Mouse (Mus musculus): ENCODE measurements at regions not wholly inside any gene's neighbourhood (a gene's known extent, or its start where the extent isn't known, plus 50 kb on each side); places are given as distances from the start of the nearest gene placed in this dataset.

GRCm38 (mm10) chr3:70384235-70384634, 376.8 kb downstream of the Otol1 start:
- DNase-seq (ENCODE audit: low spot score in 2 of 2) = no peak

GRCm38 (mm10) chr3:70385961-70386360, 378.5 kb downstream of the Otol1 start:
- DNase-seq (ENCODE audit: low spot score in 2 of 2) = no peak

GRCm38 (mm10) chr3:70401187-70401586, 393.8 kb downstream of the Otol1 start:
- DNase-seq (ENCODE audit: low spot score in 2 of 2) = no peak

GRCm38 (mm10) chr3:70406571-70406970, 399.2 kb downstream of the Otol1 start:
- peak in 1 of 2 experiments; percentile 13 for DNase-seq (ENCODE audit: low spot score in 2 of 2)

- no peak for DNase-seq (ENCODE audit: low spot score in 2 of 2)
These were observed 410.9 kb downstream of the Otol1 start for GRCm38 (mm10) chr3:70418273-70418672.

- DNase-seq (ENCODE audit: low spot score in 2 of 2) = peak in 1 of 2 experiments; percentile 15
These were observed 414.6 kb downstream of the Otol1 start for GRCm38 (mm10) chr3:70422016-70422415.

GRCm38 (mm10) chr3:70422669-70423068, 415.3 kb downstream of the Otol1 start:
- peak in 1 of 2 experiments; percentile 18 for DNase-seq (ENCODE audit: low spot score in 2 of 2)

- DNase-seq (ENCODE audit: low spot score in 2 of 2) = no peak
These were observed 429.3 kb downstream of the Otol1 start for GRCm38 (mm10) chr3:70436671-70437070.

GRCm38 (mm10) chr3:70457181-70457847, 449.9 kb downstream of the Otol1 start:
- DNase-seq (ENCODE audit: low spot score in 2 of 2) = peak in 1 of 2 experiments; percentile 3

- no peak for DNase-seq (ENCODE audit: low spot score in 2 of 2)
These were observed 453.4 kb downstream of the Otol1 start for GRCm38 (mm10) chr3:70460811-70461210.

- DNase-seq (ENCODE audit: low spot score in 2 of 2) = no peak
These were observed 455.8 kb downstream of the Otol1 start for GRCm38 (mm10) chr3:70463221-70463620.

GRCm38 (mm10) chr3:70482521-70482920, 475.1 kb downstream of the Otol1 start:
- DNase-seq (ENCODE audit: low spot score in 2 of 2) = peak; percentile 62 to 66

GRCm38 (mm10) chr3:70483066-70483743, 475.8 kb downstream of the Otol1 start:
- DNase-seq (ENCODE audit: low spot score in 2 of 2) = no peak

- DNase-seq (ENCODE audit: low spot score in 2 of 2) = no peak
These were observed 489.0 kb downstream of the Otol1 start for GRCm38 (mm10) chr3:70496431-70496830.

GRCm38 (mm10) chr3:70500245-70500858, 492.9 kb downstream of the Otol1 start:
- no peak for DNase-seq (ENCODE audit: low spot score in 2 of 2)

- no peak for DNase-seq (ENCODE audit: low spot score in 2 of 2)
These were observed 493.9 kb downstream of the Otol1 start for GRCm38 (mm10) chr3:70500991-70501961.

GRCm38 (mm10) chr3:70533593-70534321, 526.3 kb downstream of the Otol1 start:
- no peak for DNase-seq (ENCODE audit: low spot score in 2 of 2)

GRCm38 (mm10) chr3:70535084-70535483, 527.7 kb downstream of the Otol1 start:
- DNase-seq (ENCODE audit: low spot score in 2 of 2) = no peak

- peak; percentile 10 to 15 for DNase-seq (ENCODE audit: low spot score in 2 of 2)
These were observed 536.5 kb downstream of the Otol1 start for GRCm38 (mm10) chr3:70543911-70544310.

GRCm38 (mm10) chr3:70557821-70558220, 550.4 kb downstream of the Otol1 start:
- DNase-seq (ENCODE audit: low spot score in 2 of 2) = peak in 1 of 2 experiments; percentile 7
